Mouse (Mus musculus): Measurements from ENCODE around the gene Krt75. TPM values are rescaled to one million over a fixed set of nuclear protein-coding genes. Genes with fewer than 3 reads are reported as not detected.
"Not testable (repeated sequence)": the region's sequence is repeated elsewhere in the genome, so short reads cannot be mapped to it uniquely, and the experiment has no call there.

Krt75 gene
- polyA plus RNA-seq, 1 experiment from 2014 or later = 0.27 TPM

- not testable (repeated sequence) for DNase-seq (ENCODE audit: low spot score)
Measured at GRCm38 (mm10) chr15:101517161-101517560, 56.5 kb downstream of the Krt75 start, which contains the start of gene Gm49425. Gm49425 (minus strand) TSS chr15:101517261.

Small RNA genes within 50 kb of the gene (microRNA-seq; reads per million reads assigned to microRNA genes)
- not detected for gene Gm44393 (ENCODE audit: borderline number of aligned reads)
- not detected for gene Gm44460 (ENCODE audit: borderline number of aligned reads)

Other genes starting within 250 kb of the Krt75 start
- 0.65 and 0.72 TPM in 2 replicates for gene Krt80, start 203.7 kb downstream of the Krt75 start, polyA plus RNA-seq (2015; fragmentation: Nextera tagmentation; extraction: Ambion mirVana)
- 84.1 and 92.4 TPM in 2 replicates for gene Krt7, start 162.9 kb downstream of the Krt75 start, polyA plus RNA-seq (2015; fragmentation: Nextera tagmentation; extraction: Ambion mirVana)
- gene Krt87, start 135.1 kb downstream of the Krt75 start, polyA plus RNA-seq (2015; fragmentation: Nextera tagmentation; extraction: Ambion mirVana) = 0.51 and 0.91 TPM in 2 replicates
- gene Krt88, start 126.2 kb downstream of the Krt75 start, polyA plus RNA-seq (2015; fragmentation: Nextera tagmentation; extraction: Ambion mirVana) = 0.28 TPM in 1 of 2 replicates, not detected in the other
- 0.47 and 0.48 TPM in 2 replicates for gene Krt81, start 110.2 kb downstream of the Krt75 start, polyA plus RNA-seq (2015; fragmentation: Nextera tagmentation; extraction: Ambion mirVana)
- gene Krt86, start 100.4 kb downstream of the Krt75 start, polyA plus RNA-seq (2015; fragmentation: Nextera tagmentation; extraction: Ambion mirVana) = 0.28 and 0.46 TPM in 2 replicates
- 1.0 and 1.7 TPM in 2 replicates for gene Krt83, start 82.4 kb downstream of the Krt75 start, polyA plus RNA-seq (2015; fragmentation: Nextera tagmentation; extraction: Ambion mirVana)
- gene Gm49425, start 56.6 kb downstream of the Krt75 start, polyA plus RNA-seq (2015; fragmentation: Nextera tagmentation; extraction: Ambion mirVana) = 0.13 and 0.39 TPM in 2 replicates
- gene Krt84, start 41.1 kb downstream of the Krt75 start, polyA plus RNA-seq (2015; fragmentation: Nextera tagmentation; extraction: Ambion mirVana) = 0.29 and 0.31 TPM in 2 replicates
- 0.05 and 0.08 TPM in 2 replicates for gene Krt82, start 23.2 kb downstream of the Krt75 start, polyA plus RNA-seq (2015; fragmentation: Nextera tagmentation; extraction: Ambion mirVana)
- gene Krt90, start 11.0 kb downstream of the Krt75 start, polyA plus RNA-seq (2015; fragmentation: Nextera tagmentation; extraction: Ambion mirVana) = 0.06 and 0.18 TPM in 2 replicates
- not detected in 2 replicates for gene Gm5414, start 54.3 kb upstream of the Krt75 start, polyA plus RNA-seq (2015; fragmentation: Nextera tagmentation; extraction: Ambion mirVana)
- not detected in 2 replicates for gene Gm5478, start 73.5 kb upstream of the Krt75 start, polyA plus RNA-seq (2015; fragmentation: Nextera tagmentation; extraction: Ambion mirVana)
- 0.80 and 0.94 TPM in 2 replicates for gene Krt6b, start 106.4 kb upstream of the Krt75 start, polyA plus RNA-seq (2015; fragmentation: Nextera tagmentation; extraction: Ambion mirVana)
- 3.4 and 7.7 TPM in 2 replicates for gene Krt6a, start 120.4 kb upstream of the Krt75 start, polyA plus RNA-seq (2015; fragmentation: Nextera tagmentation; extraction: Ambion mirVana)
- gene Krt5, start 139.0 kb upstream of the Krt75 start, polyA plus RNA-seq (2015; fragmentation: Nextera tagmentation; extraction: Ambion mirVana) = 110 and 117 TPM in 2 replicates
- gene Krt71, start 169.2 kb upstream of the Krt75 start, polyA plus RNA-seq (2015; fragmentation: Nextera tagmentation; extraction: Ambion mirVana) = 1.5 and 1.7 TPM in 2 replicates
- 0.50 and 0.61 TPM in 2 replicates for gene Krt72, start 212.6 kb upstream of the Krt75 start, polyA plus RNA-seq (2015; fragmentation: Nextera tagmentation; extraction: Ambion mirVana)
- 0.42 and 0.60 TPM in 2 replicates for gene Krt73, start 228.4 kb upstream of the Krt75 start, polyA plus RNA-seq (2015; fragmentation: Nextera tagmentation; extraction: Ambion mirVana)
- 0.12 and 0.21 TPM in 2 replicates for gene Krt2, start 244.3 kb upstream of the Krt75 start, polyA plus RNA-seq (2015; fragmentation: Nextera tagmentation; extraction: Ambion mirVana)